16 mouse cellular contexts compared by ENCODE assay signal in genomic region chr7:28916491-28916890, GRCm38 (mm10). TPM values are rescaled to one million over a fixed set of nuclear protein-coding genes. Genes with fewer than 3 reads are reported as not detected.
DNase-seq lines count a peak whose midpoint lies in the region; ATAC-seq and TF ChIP-seq lines count a peak whose summit lies in the region.
"Had no signal": no experiment of that assay in that cellular context is flagged by ENCODE, and none has a peak within 500 bp of the region (broad histone marks: within the 10 kb centered on the region; RNA-seq: fewer than 3 reads in every experiment).

No protein-coding gene starts in this region.

- no peaks in the 10 kb centered on the region for H3K27me3 ChIP-seq in midbrain, postnatal 0 days (ENCODE audit: insufficient read depth, low read length)
- no peaks in the 10 kb centered on the region for H3K27me3 ChIP-seq in midbrain, embryonic 16.5 days (ENCODE audit: control insufficient read depth, insufficient read depth, low read depth, low read length)
- no peaks in the 10 kb centered on the region for H3K27me3 ChIP-seq in embryonic facial prominence, embryonic 15.5 days
- H3K27me3 ChIP-seq: hindbrain, embryonic 13.5 days; liver, embryonic 13.5 days; stomach, embryonic 15.5 days had no signal

- DNase-seq in gastrocnemius, adult 2 months, result no peak
- DNase-seq in gastrocnemius, postnatal 4 days (ENCODE audit: low spot score in 2 of 2), result no peak
- no peak for DNase-seq in midbrain, postnatal 0 days (ENCODE audit: low spot score)
- peak; percentile 42 for DNase-seq in thymus, postnatal 25 days
- DNase-seq in layer of hippocampus, adult 18-20 months (ENCODE audit: low spot score in 2 of 2), result no peak
- no peak for DNase-seq in layer of hippocampus, postnatal 25 days (ENCODE audit: extremely low spot score in 1 of 2, low spot score in 1 of 2)
- DNase-seq: adrenal gland, adult 8-10 months; cerebellum, postnatal 10 days; gastrocnemius, postnatal 25 days; liver, embryonic 13.5 days; midbrain, embryonic 14.5 days had no signal

- H3K4me3 ChIP-seq in gastrocnemius, adult 2 months, result no peak overlapping the region
- no peak overlapping the region for H3K4me3 ChIP-seq in midbrain, postnatal 0 days (ENCODE audit: low read depth, low read length)
- H3K4me3 ChIP-seq in midbrain, embryonic 16.5 days (ENCODE audit: low read depth, low read length), result no peak overlapping the region
- no peak overlapping the region for H3K4me3 ChIP-seq in embryonic facial prominence, embryonic 15.5 days (replicated peaks)
- H3K4me3 ChIP-seq: hindbrain, embryonic 13.5 days; liver, embryonic 13.5 days; stomach, embryonic 15.5 days had no signal

- H3K27ac ChIP-seq in gastrocnemius, adult 2 months, result peak overlapping the region; percentile 94
- no peak overlapping the region for H3K27ac ChIP-seq in midbrain, postnatal 0 days (ENCODE audit: low read depth, low read length)
- H3K27ac ChIP-seq in midbrain, embryonic 16.5 days (ENCODE audit: low read length), result no peak overlapping the region
- H3K27ac ChIP-seq in embryonic facial prominence, embryonic 15.5 days (replicated peaks), result peak overlapping the region; percentile 92
- H3K27ac ChIP-seq: hindbrain, embryonic 13.5 days had no signal

- no peak for ATAC-seq in midbrain, postnatal 0 days (ENCODE audit: low FRiP score)
- ATAC-seq in midbrain, embryonic 16.5 days, result no peak
- no peak for ATAC-seq in embryonic facial prominence, embryonic 15.5 days (ENCODE audit: insufficient number of reproducible peaks, low FRiP score, low TSS enrichment, low read depth)

- no peaks in the 10 kb centered on the region for H3K9me3 ChIP-seq in midbrain, postnatal 0 days (ENCODE audit: low read length)
- no peaks in the 10 kb centered on the region for H3K9me3 ChIP-seq in midbrain, embryonic 16.5 days (replicated peaks; ENCODE audit: control insufficient read depth, low read length, poor library complexity, severe bottlenecking)
- no peaks in the 10 kb centered on the region for H3K9me3 ChIP-seq in embryonic facial prominence, embryonic 15.5 days (replicated peaks)
- H3K9me3 ChIP-seq: hindbrain, embryonic 13.5 days; liver, embryonic 13.5 days; stomach, embryonic 15.5 days had no signal

- H3K9ac ChIP-seq in midbrain, postnatal 0 days (replicated peaks; ENCODE audit: low read length, poor library complexity, severe bottlenecking), result no peak overlapping the region
- no peak overlapping the region for H3K9ac ChIP-seq in midbrain, embryonic 16.5 days (ENCODE audit: low read depth, low read length)
- H3K9ac ChIP-seq in embryonic facial prominence, embryonic 15.5 days, result no peak overlapping the region
- H3K9ac ChIP-seq: hindbrain, embryonic 13.5 days; liver, embryonic 13.5 days; stomach, embryonic 15.5 days had no signal

- H3K4me2 ChIP-seq in midbrain, postnatal 0 days (ENCODE audit: low read depth, low read length, poor library complexity, severe bottlenecking), result no peak overlapping the region
- H3K4me2 ChIP-seq in midbrain, embryonic 16.5 days (ENCODE audit: low read length), result no peak overlapping the region
- no peak overlapping the region for H3K4me2 ChIP-seq in embryonic facial prominence, embryonic 15.5 days (replicated peaks)
- H3K4me2 ChIP-seq: hindbrain, embryonic 13.5 days; liver, embryonic 13.5 days; stomach, embryonic 15.5 days had no signal

- peak; percentile 58 for TF ChIP-seq CTCF in gastrocnemius, adult 2 months (IDR thresholded peaks at IDR 0.05)
- TF ChIP-seq CTCF in midbrain, postnatal 0 days (IDR thresholded peaks at IDR 0.05), result peak; percentile 47

- H3K4me1 ChIP-seq in midbrain, postnatal 0 days (ENCODE audit: insufficient read depth, low read length), result no peaks in the 10 kb centered on the region
- peaks cover 10% of the 10 kb centered on the region for H3K4me1 ChIP-seq in midbrain, embryonic 16.5 days (ENCODE audit: control insufficient read depth, insufficient read depth, low read length)
- peaks cover 54% of the 10 kb centered on the region for H3K4me1 ChIP-seq in embryonic facial prominence, embryonic 15.5 days

- intact Hi-C loops in gastrocnemius, adult 2 months (cut with DNase I), result no loop called here

- peaks cover 47% of the 10 kb centered on the region for H3K36me3 ChIP-seq in midbrain, postnatal 0 days (ENCODE audit: insufficient read depth, low read length)
- H3K36me3 ChIP-seq in midbrain, embryonic 16.5 days (ENCODE audit: control insufficient read depth, insufficient read depth, low read length), result peaks cover 34% of the 10 kb centered on the region
- H3K36me3 ChIP-seq in embryonic facial prominence, embryonic 15.5 days, result peaks cover 66% of the 10 kb centered on the region

RNA-seq across cellular contexts. Expression of gene Capn12, which starts 35.3 kb away (rescaled TPM):
- total RNA-seq in gastrocnemius, adult 2 months (2021), result under 1 TPM; 0.15 to 0.28 TPM
- under 1 TPM; 0.10 to 0.20 TPM for total RNA-seq in gastrocnemius, postnatal 4 days (2021)
- total RNA-seq in midbrain, postnatal 0 days (2014; rRNA removed), result 0.38 and 0.57 TPM in 2 replicates
- 0.26 and 0.41 TPM in 2 replicates for polyA plus RNA-seq in midbrain, postnatal 0 days (2015; fragmentation: Nextera tagmentation; extraction: Ambion mirVana)
- polyA plus RNA-seq in midbrain, embryonic 16.5 days (2015; fragmentation: Nextera tagmentation; extraction: Ambion mirVana), result 0.40 and 0.57 TPM in 2 replicates
- polyA plus RNA-seq in embryonic facial prominence, embryonic 15.5 days (2015; fragmentation: Nextera tagmentation; extraction: Ambion mirVana), result 1.1 and 1.4 TPM in 2 replicates
- under 1 TPM; 0.50 to 0.76 TPM for total RNA-seq in layer of hippocampus, adult 18-20 months (2021)
- under 1 TPM; 0.26 to 0.69 TPM for total RNA-seq in layer of hippocampus, postnatal 25 days (2021)

RNA-seq across cellular contexts. Expression of gene Actn4, which starts 45.6 kb away (rescaled TPM):
- total RNA-seq in gastrocnemius, adult 2 months (2021), result 10 to 100 TPM; 27.1 to 40.2 TPM
- total RNA-seq in gastrocnemius, postnatal 4 days (2021), result 100 to 1,000 TPM; 133 to 160 TPM
- 74.7 and 86.9 TPM in 2 replicates for total RNA-seq in midbrain, postnatal 0 days (2014; rRNA removed)
- polyA plus RNA-seq in midbrain, postnatal 0 days (2015; fragmentation: Nextera tagmentation; extraction: Ambion mirVana), result 101 and 105 TPM in 2 replicates
- polyA plus RNA-seq in midbrain, embryonic 16.5 days (2015; fragmentation: Nextera tagmentation; extraction: Ambion mirVana), result 132 and 133 TPM in 2 replicates
- 321 and 328 TPM in 2 replicates for polyA plus RNA-seq in embryonic facial prominence, embryonic 15.5 days (2015; fragmentation: Nextera tagmentation; extraction: Ambion mirVana)
- total RNA-seq in layer of hippocampus, adult 18-20 months (2021), result 100 to 1,000 TPM; 127 to 136 TPM
- 100 to 1,000 TPM; 124 to 129 TPM for total RNA-seq in layer of hippocampus, postnatal 25 days (2021)

RNA-seq across cellular contexts. Expression of gene Lgals7, which starts 52.8 kb away (rescaled TPM):
- not detected for total RNA-seq in gastrocnemius, adult 2 months (2021)
- total RNA-seq in gastrocnemius, postnatal 4 days (2021), result 1 to 10 TPM in 1 of 2 experiments, under 1 TPM in 1; 0.52 to 2.3 TPM
- total RNA-seq in midbrain, postnatal 0 days (2014; rRNA removed), result 0.38 and 12.5 TPM in 2 replicates
- 3.8 and 4.8 TPM in 2 replicates for polyA plus RNA-seq in midbrain, postnatal 0 days (2015; fragmentation: Nextera tagmentation; extraction: Ambion mirVana)
- 6.7 and 10.3 TPM in 2 replicates for polyA plus RNA-seq in midbrain, embryonic 16.5 days (2015; fragmentation: Nextera tagmentation; extraction: Ambion mirVana)
- 187 and 265 TPM in 2 replicates for polyA plus RNA-seq in embryonic facial prominence, embryonic 15.5 days (2015; fragmentation: Nextera tagmentation; extraction: Ambion mirVana)
- total RNA-seq in layer of hippocampus, adult 18-20 months (2021), result not detected
- total RNA-seq in layer of hippocampus, postnatal 25 days (2021), result not detected
- total RNA-seq: gastrocnemius, postnatal 25 days; layer of hippocampus, adult 8-10 months had no signal

Comparison
In these comparisons a context has a peak if more than half of its experiments do, and no peak if none do; other contexts are left out.
1. H3K27ac ChIP-seq: peak in gastrocnemius, adult 2 months (single experiment) and embryonic facial prominence, embryonic 15.5 days (single experiment); none in midbrain, postnatal 0 days (single experiment) and midbrain, embryonic 16.5 days (single experiment).